Mouse (Mus musculus): ENCODE data around the gene Rnase12.
"Not testable (repeated sequence)": the region's sequence is repeated elsewhere in the genome, so short reads cannot be mapped to it uniquely, and the experiment has no call there.

Rnase12 gene

DNA sequence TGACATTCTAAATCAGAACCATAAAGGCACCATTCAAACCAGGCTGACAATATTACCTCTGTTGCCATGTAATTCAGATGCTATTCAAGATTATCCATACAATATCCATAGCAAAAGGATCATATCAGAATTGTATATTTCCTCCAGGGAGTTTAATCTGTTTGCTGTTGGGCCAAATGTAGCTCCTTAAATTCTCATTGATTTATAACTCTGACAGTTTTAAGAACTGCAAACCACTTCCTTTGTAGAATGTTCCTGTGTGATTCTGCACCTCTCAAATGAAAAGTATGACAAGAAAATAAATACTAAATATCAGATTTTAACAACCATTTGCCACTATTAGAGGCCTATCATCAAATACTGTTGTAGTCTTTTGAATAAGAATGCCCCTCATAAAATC is 41.7 kb downstream of the Rnase12 start:
- no peak for DNase-seq

GRCm38 (mm10) chr14:51014724-51015123 is 42.7 kb downstream of the Rnase12 start:
- DNase-seq = not testable (repeated sequence)

DNA sequence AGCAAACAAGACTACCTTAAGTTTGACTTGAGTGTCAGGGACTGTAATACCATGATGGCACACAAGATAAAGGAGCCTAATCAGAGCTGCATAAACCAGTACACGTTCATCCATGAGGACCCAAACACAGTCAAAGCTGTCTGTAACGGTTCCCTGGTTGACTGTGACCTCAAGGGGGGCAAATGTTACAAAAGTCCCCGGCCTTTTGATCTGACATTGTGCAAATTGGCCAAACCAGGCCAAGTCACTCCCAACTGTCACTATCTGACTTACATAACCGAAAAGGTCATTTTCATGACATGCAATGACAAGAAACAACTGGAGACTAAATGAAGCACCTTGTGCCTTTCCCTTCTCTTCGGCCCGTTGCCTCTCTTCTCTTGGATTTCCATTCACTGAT is 47.9 kb downstream of the Rnase12 start:
- no peak for DNase-seq

GRCm38 (mm10) chr14:51008781-51009180 is 48.7 kb downstream of the Rnase12 start:
- no peak for DNase-seq

DNA sequence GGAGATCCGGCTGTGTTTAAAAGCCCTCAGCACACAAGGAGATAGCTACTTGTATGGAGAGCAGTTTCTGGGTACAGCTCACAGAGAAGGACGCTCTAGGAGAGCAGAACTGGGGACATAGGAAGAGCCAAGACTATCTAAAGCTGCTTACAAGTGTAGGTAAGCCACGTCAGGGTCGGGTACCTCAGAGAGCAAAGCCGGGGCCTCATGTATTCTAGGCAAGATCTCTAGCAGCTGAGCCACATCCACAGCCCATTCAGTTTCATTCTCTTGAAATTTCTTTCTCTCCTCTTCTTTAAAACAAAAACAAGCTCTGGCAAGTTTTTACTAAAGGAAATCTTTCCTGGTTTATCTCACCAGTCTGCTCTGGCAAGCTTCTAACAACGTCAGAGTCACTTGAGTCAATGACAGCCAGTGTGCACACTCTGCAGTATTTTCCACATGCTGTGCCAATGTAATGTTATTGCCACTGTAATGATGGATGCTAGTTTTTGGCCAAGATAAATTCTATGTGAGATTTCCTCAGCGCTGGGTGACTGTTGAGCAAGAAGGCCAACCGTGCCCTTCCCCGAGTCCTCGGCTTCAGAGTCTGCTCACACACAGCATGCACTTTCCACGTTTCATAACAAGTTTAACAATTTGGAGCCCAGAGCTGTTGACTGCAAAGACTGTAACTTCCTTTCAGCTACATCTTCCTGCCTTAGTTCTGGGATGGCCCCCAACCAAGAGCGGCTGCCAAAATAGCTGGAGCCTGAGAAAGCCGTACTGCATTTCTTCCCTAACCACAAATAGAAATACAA is 49.3 kb downstream of the Rnase12 start:
- DNase-seq = no peak

- no peak for DNase-seq
Measured at GRCm38 (mm10) chr14:51007152-51007801, 50.2 kb downstream of the Rnase12 start, which contains the start of gene Rnase10. Rnase10 (plus strand) TSS chr14:51007751.

All from spleen, adult 18-20 months (tissue).